Mouse (Mus musculus): ENCODE measurements around the gene Casq2. TPM values are rescaled to one million over a fixed set of nuclear protein-coding genes. Genes with fewer than 3 reads are reported as not detected.

The Casq2 gene
- total and polyA plus RNA-seq, 2 experiments from 2014 or later = 1.1 to 5.3 TPM

GRCm38 (mm10) chr3:102195762-102196161, 109.5 kb downstream of the Casq2 start:
- no peak overlapping the region for H3K9ac ChIP-seq
- H3K4me3 ChIP-seq (ENCODE audit: low read depth, low read length) = no peak overlapping the region
- no peaks in the 10 kb centered on the region; the same call in 1 of the 2 replicates for H3K4me1 ChIP-seq (ENCODE audit: insufficient read depth)
- DNase-seq (no peak), ATAC-seq (no peak)
- 54% methylated on average over 2 of the region's 2 CpGs for WGBS
- no peak overlapping the region for H3K4me2 ChIP-seq (ENCODE audit: low read depth)
- peaks cover 10% of the 10 kb centered on the region; the same call in 1 of the 2 replicates for H3K27me3 ChIP-seq (ENCODE audit: insufficient read depth, low read length)
- H3K36me3 ChIP-seq (ENCODE audit: insufficient read depth) = no peaks in the 10 kb centered on the region
- no peak for TF ChIP-seq CTCF (IDR thresholded peaks at IDR 0.05; ENCODE audit: low read depth)
- H3K27ac ChIP-seq (ENCODE audit: low read depth, low read length) = no peak overlapping the region
- no peaks in the 10 kb centered on the region for H3K9me3 ChIP-seq (ENCODE audit: low read length)

Other genes with a start within 250 kb of the Casq2 start
- gene Mab21l3, start 237.5 kb upstream of the Casq2 start, total RNA-seq (2014; rRNA removed) = 0.15 TPM in 1 of 2 replicates, not detected in the other
- gene Mab21l3, start 237.5 kb upstream of the Casq2 start, polyA plus RNA-seq (2015; fragmentation: Nextera tagmentation; extraction: Ambion mirVana) = 0.07 and 0.09 TPM in 2 replicates
- gene Slc22a15, start 162.0 kb upstream of the Casq2 start, total RNA-seq (2014; rRNA removed) = 8.9 and 9.8 TPM in 2 replicates
- 3.6 and 5.3 TPM in 2 replicates for gene Slc22a15, start 162.0 kb upstream of the Casq2 start, polyA plus RNA-seq (2015; fragmentation: Nextera tagmentation; extraction: Ambion mirVana)
- gene Nhlh2, start 76.3 kb upstream of the Casq2 start, total RNA-seq (2014; rRNA removed) = 8.6 and 19.0 TPM in 2 replicates
- gene Nhlh2, start 76.3 kb upstream of the Casq2 start, polyA plus RNA-seq (2015; fragmentation: Nextera tagmentation; extraction: Ambion mirVana) = 7.0 and 14.6 TPM in 2 replicates
- gene Vangl1, start 118.3 kb downstream of the Casq2 start, total RNA-seq (2014; rRNA removed) = 6.5 TPM in 2 replicates
- 3.5 and 5.7 TPM in 2 replicates for gene Vangl1, start 118.3 kb downstream of the Casq2 start, polyA plus RNA-seq (2015; fragmentation: Nextera tagmentation; extraction: Ambion mirVana)

Data from forebrain, postnatal 0 days (tissue).